Mouse (Mus musculus) liver, embryonic 14.5 days (tissue): Measurements from ENCODE around the gene Tmem131l.

ENCODE experiments used
- CTCF ChIP-seq: IDR thresholded peaks from 2 replicates; pipeline ENCODE4 v1.5.1; 2016; ENCODE audit warnings: antibody characterized with exemption, low read depth, control low read depth
- EP300 ChIP-seq: IDR thresholded peaks from 2 replicates; pipeline ENCODE4 v1.6.1; 2016; ENCODE audit warnings: antibody characterized with exemption, low read depth

- TF ChIP-seq EP300 (no peak), CTCF (no peak)
Observed at GRCm38 (mm10) chr3:83941921-83942320, 98.1 kb downstream of the Tmem131l start.
